Comparison of ENCODE assay signal across 10 mouse cellular contexts in the genomic region with DNA sequence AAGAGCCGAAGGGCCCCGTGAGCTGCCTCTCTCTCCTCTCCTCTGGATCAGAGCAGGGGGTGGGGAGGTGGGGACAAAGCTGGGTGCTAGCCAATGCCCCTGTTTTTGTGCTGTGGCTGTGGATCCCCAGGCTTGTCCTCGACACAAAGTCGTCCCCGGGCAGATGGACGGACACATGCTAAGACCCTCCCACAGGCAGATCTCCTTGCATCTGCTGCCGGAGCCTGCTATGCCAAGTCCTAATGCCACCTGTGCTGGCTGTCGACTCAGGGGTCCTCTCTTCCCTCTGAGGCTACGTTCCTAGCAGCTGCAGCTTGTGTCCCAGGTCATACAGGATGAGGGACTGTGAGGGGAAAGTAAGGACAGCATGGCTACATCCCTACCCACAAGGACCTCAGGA. TPM values are rescaled to one million over a fixed set of nuclear protein-coding genes. Genes with fewer than 3 reads are reported as not detected.
DNase-seq lines count a peak whose midpoint lies in the region; ATAC-seq and TF ChIP-seq lines count a peak whose summit lies in the region.
"Had no signal": no experiment of that assay in that cellular context is flagged by ENCODE, and none has a peak within 500 bp of the region (broad histone marks: within the 10 kb centered on the region; RNA-seq: fewer than 3 reads in every experiment).

No protein-coding gene starts in this region.

- peak overlapping the region; percentile 69 for H3K4me3 ChIP-seq in gastrocnemius, adult 2 months
- peak overlapping the region; percentile 69 for H3K4me3 ChIP-seq in lung, adult 2 months (replicated peaks; ENCODE audit: extremely low read depth, low read depth, low read length)
- H3K4me3 ChIP-seq in heart, embryonic 16.5 days (ENCODE audit: low read length), result peak overlapping the region; percentile 50
- H3K4me3 ChIP-seq in macrophage (ENCODE audit: inconsistent target), result peak overlapping the region; percentile 52

- H3K4me1 ChIP-seq in lung, adult 2 months (ENCODE audit: control insufficient read depth, insufficient read depth, low read length), result no peaks in the 10 kb centered on the region
- H3K4me1 ChIP-seq in heart, embryonic 16.5 days (ENCODE audit: control insufficient read depth, insufficient read depth, low read length), result peaks cover 19% of the 10 kb centered on the region

- TF ChIP-seq POLR2A in lung, adult 2 months (IDR thresholded peaks at IDR 0.05; ENCODE audit: borderline replicate concordance, extremely low read depth, low read depth, low read length), result no peak

- no peaks in the 10 kb centered on the region for H3K27me3 ChIP-seq in heart, embryonic 16.5 days (ENCODE audit: control insufficient read depth, insufficient read depth, low read length)
- H3K27me3 ChIP-seq: CH12.LX had no signal

- no peak for ATAC-seq in heart, embryonic 16.5 days (replicated peaks; ENCODE audit: extremely low read depth, insufficient read depth, low FRiP score)

- H3K9me3 ChIP-seq in heart, embryonic 16.5 days (replicated peaks; ENCODE audit: control insufficient read depth, low read length), result no peaks in the 10 kb centered on the region

- H3K9ac ChIP-seq in heart, embryonic 16.5 days (ENCODE audit: low read length), result peak overlapping the region; percentile 57

- intact Hi-C loops in gastrocnemius, adult 2 months (cut with DNase I), result no loop called here

- peak overlapping the region; percentile 76 for H3K27ac ChIP-seq in gastrocnemius, adult 2 months
- H3K27ac ChIP-seq in heart, embryonic 16.5 days (ENCODE audit: low read length), result no peak overlapping the region
- H3K27ac ChIP-seq in macrophage, result peak overlapping the region; percentile 100

- peaks cover 97% of the 10 kb centered on the region for H3K79me2 ChIP-seq in macrophage (ENCODE audit: inconsistent target)

- peaks cover 16% of the 10 kb centered on the region for H3K36me3 ChIP-seq in heart, embryonic 16.5 days (ENCODE audit: control insufficient read depth, insufficient read depth)
- H3K36me3 ChIP-seq in macrophage (ENCODE audit: inconsistent target), result peaks cover 28% of the 10 kb centered on the region; the same call in 1 of the 2 replicates

- no peak for TF ChIP-seq CTCF in gastrocnemius, adult 2 months (IDR thresholded peaks at IDR 0.05)
- TF ChIP-seq CTCF in lung, adult 2 months (IDR thresholded peaks at IDR 0.05; ENCODE audit: insufficient read depth, low read length), result no peak

- WGBS in lung, adult 2 months, result 30% methylated on average over 9 of the region's 9 CpGs
- WGBS in heart, embryonic 16.5 days, result 48% methylated on average over 9 of the region's 9 CpGs
- 49% methylated on average over 9 of the region's 9 CpGs for WGBS in macrophage (ENCODE audit: missing documents)

- H3K4me2 ChIP-seq in heart, embryonic 16.5 days (ENCODE audit: low read depth, low read length), result peak overlapping the region; percentile 47

- no peak for DNase-seq in gastrocnemius, adult 2 months
- DNase-seq in gastrocnemius, adult 8-10 months (ENCODE audit: low spot score in 2 of 2), result no peak
- no peak for DNase-seq in lung, adult 2 months
- DNase-seq in lung, postnatal 36 days, result no peak
- no peak for DNase-seq in ovary, adult 18-20 months (ENCODE audit: low spot score)
- no peak for DNase-seq in adrenal gland, postnatal 36 days
- DNase-seq: right cerebral cortex, postnatal 4 days had no signal

RNA-seq across cellular contexts. Expression of gene Stab1, which starts 1.6 kb away (rescaled TPM):
- 10 to 100 TPM; 14.0 to 16.5 TPM for total RNA-seq in gastrocnemius, adult 2 months (2021)
- total RNA-seq in gastrocnemius, adult 8-10 months (2022), result 1 to 10 TPM; 5.0 to 9.9 (median 6.0) TPM
- polyA plus RNA-seq in lung, adult 2 months (2012; rRNA removed), result 114 and 136 TPM in 2 replicates
- 36.6 and 43.8 TPM in 2 replicates for polyA plus RNA-seq in heart, embryonic 16.5 days (2015; fragmentation: Nextera tagmentation; extraction: Ambion mirVana)
- 1,000 to 10,000 TPM in 23 of 26 experiments, 100 to 1,000 TPM in 3; 175 to 4,782 (median 2,271) TPM for total RNA-seq in macrophage (2018; cell fraction: chromatin; rRNA removed)
- 100 to 1,000 TPM in 25 of 26 experiments, 10 to 100 TPM in 1; 91.4 to 838 (median 312) TPM for total RNA-seq in macrophage (2018; cell fraction: cytosol; rRNA removed)
- 1,000 to 10,000 TPM in 14 of 26 experiments, 100 to 1,000 TPM in 12; 325 to 5,560 (median 1,024) TPM for total RNA-seq in macrophage (2018; cell fraction: nucleus; rRNA removed)
- 241 to 829 TPM (median 623 TPM) in 3 replicates for polyA plus RNA-seq in macrophage (2018)
- 10 to 100 TPM; 61.7 to 88.5 TPM for total RNA-seq in adrenal gland, postnatal 36 days (2021)

RNA-seq across cellular contexts. Expression of gene Nt5dc2, which starts 36.0 kb away (rescaled TPM):
- 1 to 10 TPM; 1.2 to 1.7 TPM for total RNA-seq in gastrocnemius, adult 2 months (2021)
- 1 to 10 TPM in 1 of 4 experiments, under 1 TPM in 3; 0.32 to 1.1 (median 0.74) TPM for total RNA-seq in gastrocnemius, adult 8-10 months (2022)
- 147 and 266 TPM in 2 replicates for polyA plus RNA-seq in lung, adult 2 months (2012; rRNA removed)
- 288 and 319 TPM in 2 replicates for polyA plus RNA-seq in heart, embryonic 16.5 days (2015; fragmentation: Nextera tagmentation; extraction: Ambion mirVana)
- total RNA-seq in macrophage (2018; cell fraction: chromatin; rRNA removed), result 10 to 100 TPM in 11 of 26 experiments, 1 to 10 TPM in 15; 1.8 to 37.0 (median 8.3) TPM
- total RNA-seq in macrophage (2018; cell fraction: cytosol; rRNA removed), result 100 to 1,000 TPM in 5 of 26 experiments, 10 to 100 TPM in 21; 25.4 to 119 (median 52.7) TPM
- 10 to 100 TPM in 21 of 26 experiments, 1 to 10 TPM in 5; 6.5 to 49.6 (median 15.5) TPM for total RNA-seq in macrophage (2018; cell fraction: nucleus; rRNA removed)
- 64.0 to 97.6 TPM (median 77.4 TPM) in 3 replicates for polyA plus RNA-seq in macrophage (2018)
- total RNA-seq in adrenal gland, postnatal 36 days (2021), result 10 to 100 TPM; 24.0 to 29.3 TPM

RNA-seq across cellular contexts. Expression of gene Smim4, which starts 38.1 kb away (rescaled TPM):
- 10 to 100 TPM; 33.4 to 36.1 TPM for total RNA-seq in gastrocnemius, adult 2 months (2021)
- 10 to 100 TPM; 26.8 to 40.5 (median 34.1) TPM for total RNA-seq in gastrocnemius, adult 8-10 months (2022)
- polyA plus RNA-seq in lung, adult 2 months (2012; rRNA removed), result 58.1 and 70.0 TPM in 2 replicates
- polyA plus RNA-seq in heart, embryonic 16.5 days (2015; fragmentation: Nextera tagmentation; extraction: Ambion mirVana), result 90.4 and 95.8 TPM in 2 replicates
- 10 to 100 TPM in 5 of 26 experiments, 1 to 10 TPM in 12, under 1 TPM in 1, not detected in 8; 0.82 to 20.9 (median 6.8) TPM for total RNA-seq in macrophage (2018; cell fraction: chromatin; rRNA removed)
- 10 to 100 TPM; 33.4 to 98.2 (median 47.8) TPM for total RNA-seq in macrophage (2018; cell fraction: cytosol; rRNA removed)
- 10 to 100 TPM in 14 of 26 experiments, 1 to 10 TPM in 12; 2.1 to 47.5 (median 11.1) TPM for total RNA-seq in macrophage (2018; cell fraction: nucleus; rRNA removed)
- polyA plus RNA-seq in macrophage (2018), result 5.9 to 64.8 TPM (median 39.9 TPM) in 3 replicates
- total RNA-seq in adrenal gland, postnatal 36 days (2021), result 10 to 100 TPM; 50.5 to 85.0 TPM

RNA-seq across cellular contexts. Expression of gene Tnnc1, which starts 41.3 kb away (rescaled TPM):
- 1,000 to 10,000 TPM in 1 of 2 experiments, 100 to 1,000 TPM in 1; 386 to 1,185 TPM for total RNA-seq in gastrocnemius, adult 2 months (2021)
- total RNA-seq in gastrocnemius, adult 8-10 months (2022), result 100 to 1,000 TPM; 451 to 634 (median 529) TPM
- polyA plus RNA-seq in lung, adult 2 months (2012; rRNA removed), result 25.4 and 32.2 TPM in 2 replicates
- 4,861 and 5,105 TPM in 2 replicates for polyA plus RNA-seq in heart, embryonic 16.5 days (2015; fragmentation: Nextera tagmentation; extraction: Ambion mirVana)
- 10 to 100 TPM in 1 of 26 experiments, 1 to 10 TPM in 25; 1.2 to 10.1 (median 6.3) TPM for total RNA-seq in macrophage (2018; cell fraction: chromatin; rRNA removed)
- 1 to 10 TPM in 24 of 26 experiments, under 1 TPM in 2; 0.89 to 3.3 (median 1.7) TPM for total RNA-seq in macrophage (2018; cell fraction: cytosol; rRNA removed)
- total RNA-seq in macrophage (2018; cell fraction: nucleus; rRNA removed), result 10 to 100 TPM in 1 of 26 experiments, 1 to 10 TPM in 23, not detected in 2; 1.5 to 12.4 (median 3.9) TPM
- polyA plus RNA-seq in macrophage (2018), result 0.50 to 1.8 TPM (median 0.95 TPM) in 3 replicates
- total RNA-seq in adrenal gland, postnatal 36 days (2021), result 1 to 10 TPM in 1 of 2 experiments, under 1 TPM in 1; 0.76 to 1.5 TPM

RNA-seq across cellular contexts. Expression of gene Nisch, which starts 49.9 kb away (rescaled TPM):
- 10 to 100 TPM; 60.8 to 70.3 TPM for total RNA-seq in gastrocnemius, adult 2 months (2021)
- 10 to 100 TPM; 49.1 to 60.3 (median 53.8) TPM for total RNA-seq in gastrocnemius, adult 8-10 months (2022)
- polyA plus RNA-seq in lung, adult 2 months (2012; rRNA removed), result 412 and 458 TPM in 2 replicates
- 331 and 376 TPM in 2 replicates for polyA plus RNA-seq in heart, embryonic 16.5 days (2015; fragmentation: Nextera tagmentation; extraction: Ambion mirVana)
- 1,000 to 10,000 TPM in 24 of 26 experiments, 100 to 1,000 TPM in 2; 665 to 2,090 (median 1,583) TPM for total RNA-seq in macrophage (2018; cell fraction: chromatin; rRNA removed)
- 100 to 1,000 TPM; 112 to 253 (median 171) TPM for total RNA-seq in macrophage (2018; cell fraction: cytosol; rRNA removed)
- 1,000 to 10,000 TPM in 7 of 26 experiments, 100 to 1,000 TPM in 19; 420 to 1,439 (median 890) TPM for total RNA-seq in macrophage (2018; cell fraction: nucleus; rRNA removed)
- polyA plus RNA-seq in macrophage (2018), result 163 to 251 TPM (median 201 TPM) in 3 replicates
- total RNA-seq in adrenal gland, postnatal 36 days (2021), result 100 to 1,000 TPM; 265 to 294 TPM

Comparison
In these comparisons a context has a peak if more than half of its experiments do, and no peak if none do; other contexts are left out.
1. RNA of gene Nt5dc2, which starts 36.0 kb away (total RNA-seq): 24.0 to 29.3 TPM in adrenal gland, postnatal 36 days; 1.2 to 1.7 TPM in gastrocnemius, adult 2 months and 0.32 to 1.1 TPM in gastrocnemius, adult 8-10 months; every median in the first group is over 4 times any median in the second.
2. Peak in every context shown above with its lines, with median percentiles within 50 percentile points of each other: H3K4me3 ChIP-seq.